Mouse (Mus musculus) lung, embryonic 16.5 days (tissue): ENCODE measurements around the gene Susd6. TPM values are rescaled to one million over a fixed set of nuclear protein-coding genes. Genes with fewer than 3 reads are reported as not detected.
A peak's percentile ranks its signal among the peaks of the same experiment; 100 is the strongest.
"Not testable (repeated sequence)": the region's sequence is repeated elsewhere in the genome, so short reads cannot be mapped to it uniquely, and the experiment has no call there.

Experiments
- ATAC-seq: fragments of 200-750 bp; cut with Nextera tagmentation; 2 replicates; pipeline ENCODE4 v1.8.0; 2017; ENCODE audit warnings: low read depth, mild to moderate bottlenecking, moderate library complexity
- H3K27ac ChIP-seq: fragments of 300-500 bp; sonication (generic); 2 replicates; pipeline ENCODE4 v1.5.1; 2014; ENCODE audit warnings: mild to moderate bottlenecking, control low read depth, low read length
- H3K27me3 ChIP-seq: fragments of 300-500 bp; sonication (generic); 2 replicates; pipeline ENCODE4 v1.6.1; 2014; ENCODE audit warnings: low read depth, low read length, mixed read lengths; ENCODE audit not compliant: control insufficient read depth, insufficient read depth
- H3K36me3 ChIP-seq: fragments of 300-500 bp; sonication (generic); 2 replicates; pipeline ENCODE4 v1.6.1; 2014; ENCODE audit warnings: low read length; ENCODE audit not compliant: control insufficient read depth, insufficient read depth
- H3K4me1 ChIP-seq: fragments of 300-500 bp; sonication (generic); replicated peaks from 2 replicates; pipeline ENCODE4 v1.6.1; 2014; ENCODE audit warnings: low read length, mixed read lengths; ENCODE audit not compliant: control insufficient read depth, insufficient read depth
- H3K4me2 ChIP-seq: fragments of 300-500 bp; sonication (generic); 2 replicates; pipeline ENCODE4 v1.6.1; 2014; ENCODE audit warnings: low read depth, low read length, control low read depth
- H3K4me3 ChIP-seq: fragments of 300-500 bp; sonication (generic); 2 replicates; pipeline ENCODE4 v1.5.1; 2014; ENCODE audit warnings: mild to moderate bottlenecking, low read length, control low read depth
- H3K9ac ChIP-seq: fragments of 300-500 bp; sonication (generic); 2 replicates; pipeline ENCODE4 v1.6.1; 2014; ENCODE audit warnings: low read length, control low read depth
- H3K9me3 ChIP-seq: fragments of 300-500 bp; sonication (generic); 2 replicates; pipeline ENCODE4 v1.6.1; 2016; ENCODE audit warnings: low read length; ENCODE audit not compliant: control insufficient read depth
- WGBS: fragments of 180-500 bp; shearing (Covaris S2); extraction: QIAGEN DNeasy Blood & Tissue Kit; methylation state at CpG from one replicate; pipeline ENCODE4 v1.1.7; 2014; 5-methylcytosine and 5-hydroxymethylcytosine counted together
- polyA plus RNA-seq: library from polyadenylated mRNA; unstranded; fragments of >200 nt; fragmentation: Nextera tagmentation; extraction: Ambion mirVana; gene quantifications from 2 replicates; pipeline ENCODE4 v1.2.1, GENCODE M21; 2015

Susd6 gene
- polyA plus RNA-seq, 1 experiment from 2014 or later = 21.9 TPM

DNA sequence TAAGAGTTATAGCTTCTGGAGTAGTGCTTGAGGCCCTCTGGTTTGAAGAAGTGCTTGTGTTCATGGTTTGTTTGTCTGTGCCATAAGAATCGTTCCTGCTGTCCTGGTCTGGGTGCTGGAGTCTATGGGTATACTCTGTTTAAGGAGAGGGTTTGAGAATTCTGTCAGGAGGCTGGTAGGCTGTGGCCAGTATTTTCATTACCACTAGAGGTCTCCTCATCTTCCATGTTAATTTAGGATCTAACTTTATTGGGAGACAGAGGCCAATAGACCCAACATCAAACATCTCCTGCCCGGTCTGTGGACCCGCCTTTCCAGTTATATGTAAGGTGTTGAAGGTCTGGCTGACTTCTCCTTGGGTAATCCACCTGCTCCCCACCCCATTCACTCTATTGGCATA, 7.4 kb upstream of the Susd6 start:
- Histone ChIP-seq H3K36me3 (no peaks in the 10 kb centered on the region), H3K9me3 (no peaks in the 10 kb centered on the region), H3K4me3 (no peak overlapping the region), H3K4me1 (no peaks in the 10 kb centered on the region), H3K27me3 (no peaks in the 10 kb centered on the region), H3K4me2 (no peak overlapping the region), H3K9ac (no peak overlapping the region), H3K27ac (no peak overlapping the region)
- 0 out of 2 replicates have a peak, but pooled peaks have one; percentile 23 for ATAC-seq
- WGBS = 39% methylated on average over 3 of the region's 3 CpGs

- no peak overlapping the region for H3K27ac ChIP-seq
- H3K9ac ChIP-seq = no peak overlapping the region
Measured at GRCm38 (mm10) chr12:80783889-80784288, 6.4 kb upstream of the Susd6 start.

GRCm38 (mm10) chr12:80785005-80785404, 5.3 kb upstream of the Susd6 start:
- no peak for ATAC-seq
- Histone ChIP-seq H3K27me3 (no peaks in the 10 kb centered on the region), H3K36me3 (no peaks in the 10 kb centered on the region), H3K9me3 (no peaks in the 10 kb centered on the region), H3K27ac (no peak overlapping the region), H3K4me3 (no peak overlapping the region), H3K4me1 (peaks cover 3% of the 10 kb centered on the region; the same call in 1 of the 2 replicates), H3K4me2 (no peak overlapping the region), H3K9ac (no peak overlapping the region)
- 82% methylated on average over 5 of the region's 5 CpGs for WGBS

More at GRCm38 (mm10) chr12:80783889-80784288, 6.4 kb upstream of the Susd6 start:
- Histone ChIP-seq H3K36me3 (no peaks in the 10 kb centered on the region), H3K9me3 (no peaks in the 10 kb centered on the region), H3K27me3 (no peaks in the 10 kb centered on the region), H3K4me3 (no peak overlapping the region), H3K4me2 (no peak overlapping the region), H3K4me1 (no peaks in the 10 kb centered on the region)
- WGBS = 100% methylated on average over 1 of the region's 1 CpGs
- no peak for ATAC-seq

DNA sequence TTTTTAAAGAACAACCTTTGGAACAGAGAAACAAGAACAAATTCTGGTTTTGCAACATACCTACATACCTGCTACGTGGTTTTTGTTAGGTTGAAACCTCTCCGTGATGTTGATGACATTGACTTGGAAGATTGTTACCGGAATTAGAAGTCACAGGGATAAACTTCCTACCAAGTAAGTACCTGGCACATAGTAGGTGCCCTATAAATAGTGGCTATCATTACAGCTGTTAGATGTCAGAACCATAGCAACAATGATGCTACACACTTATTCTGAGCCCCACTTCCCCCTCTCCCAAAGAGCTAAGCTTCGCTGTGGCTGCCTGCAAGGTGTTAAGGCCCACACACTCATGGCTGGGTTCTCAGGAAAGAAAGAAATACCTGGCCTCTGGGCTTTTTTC, 4.7 kb upstream of the Susd6 start:
- Histone ChIP-seq H3K9me3 (no peaks in the 10 kb centered on the region), H3K4me2 (no peak overlapping the region), H3K27ac (no peak overlapping the region), H3K4me3 (no peak overlapping the region), H3K27me3 (no peaks in the 10 kb centered on the region), H3K9ac (no peak overlapping the region), H3K4me1 (peaks cover 3% of the 10 kb centered on the region; the same call in 1 of the 2 replicates), H3K36me3 (no peaks in the 10 kb centered on the region)
- ATAC-seq = no peak
- 83% methylated on average over 4 of the region's 4 CpGs for WGBS

DNA sequence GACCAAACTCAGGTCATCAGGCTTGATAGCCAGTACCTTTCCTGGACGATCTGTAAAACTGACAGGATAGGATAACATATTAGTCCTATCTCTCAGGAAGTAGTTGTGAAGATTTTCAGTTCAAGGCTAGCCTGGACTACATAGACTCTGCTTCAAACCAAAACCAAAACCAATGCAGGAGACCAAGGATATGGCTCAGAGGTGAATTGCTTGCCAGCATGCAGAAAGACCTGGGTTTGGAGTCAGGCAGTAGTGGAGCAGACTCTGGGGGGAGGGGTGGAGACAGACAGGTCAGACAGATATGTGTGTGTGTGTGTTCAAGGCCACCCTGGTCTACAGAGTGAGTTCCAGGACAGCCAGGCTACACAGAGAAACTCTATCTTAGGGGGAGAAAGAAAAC, 3.7 kb upstream of the Susd6 start:
- WGBS = 56% methylated on average over 1 of the region's 1 CpGs
- Histone ChIP-seq H3K27ac (no peak overlapping the region), H3K27me3 (no peaks in the 10 kb centered on the region), H3K9me3 (no peaks in the 10 kb centered on the region), H3K4me2 (no peak overlapping the region), H3K4me3 (no peak overlapping the region), H3K36me3 (no peaks in the 10 kb centered on the region), H3K4me1 (peaks cover 3% of the 10 kb centered on the region; the same call in 1 of the 2 replicates), H3K9ac (no peak overlapping the region)
- ATAC-seq = no peak

GRCm38 (mm10) chr12:80787604-80788003, 2.7 kb upstream of the Susd6 start:
- H3K4me2 ChIP-seq = no peak overlapping the region

GRCm38 (mm10) chr12:80788188-80788587, 2.1 kb upstream of the Susd6 start:
- no peak overlapping the region for H3K4me2 ChIP-seq
- H3K9ac ChIP-seq = no peak overlapping the region
- H3K4me1 ChIP-seq = peaks cover 14% of the 10 kb centered on the region
- H3K36me3 ChIP-seq = no peaks in the 10 kb centered on the region
- H3K27ac ChIP-seq = no peak overlapping the region
- WGBS = 78% methylated on average over 3 of the region's 3 CpGs
- H3K27me3 ChIP-seq = no peaks in the 10 kb centered on the region
- no peaks in the 10 kb centered on the region for H3K9me3 ChIP-seq
- H3K4me3 ChIP-seq = no peak overlapping the region
- no peak for ATAC-seq

More at GRCm38 (mm10) chr12:80787604-80788003, 2.7 kb upstream of the Susd6 start:
- no peaks in the 10 kb centered on the region for H3K36me3 ChIP-seq
- 37% methylated on average over 11 of the region's 11 CpGs for WGBS
- H3K27me3 ChIP-seq = no peaks in the 10 kb centered on the region
- H3K27ac ChIP-seq = no peak overlapping the region
- H3K9me3 ChIP-seq = no peaks in the 10 kb centered on the region
- peaks cover 12% of the 10 kb centered on the region for H3K4me1 ChIP-seq
- no peak overlapping the region for H3K9ac ChIP-seq
- ATAC-seq = no peak
- no peak overlapping the region for H3K4me3 ChIP-seq

- ATAC-seq, H3K4me3 ChIP-seq, H3K9me3 ChIP-seq, H3K36me3 ChIP-seq, H3K4me2 ChIP-seq, H3K27me3 ChIP-seq, H3K27ac ChIP-seq, H3K9ac ChIP-seq: not testable (repeated sequence)
- WGBS = 86% methylated on average over 4 of the region's 4 CpGs
- peaks cover 14% of the 10 kb centered on the region for H3K4me1 ChIP-seq
Measured at GRCm38 (mm10) chr12:80789276-80789675, 1.0 kb upstream of the Susd6 start.

GRCm38 (mm10) chr12:80790700-80791570, 625 bp downstream of the Susd6 start:
- H3K4me1 ChIP-seq = peaks cover 18% of the 10 kb centered on the region
- WGBS = under 1% methylated on average over 74 of the region's 80 CpGs
- peak; percentile 72 for ATAC-seq

More at GRCm38 (mm10) chr12:80790700-80791570, 625 bp downstream of the Susd6 start:
- H3K27me3 ChIP-seq = no peaks in the 10 kb centered on the region
- peak overlapping the region; percentile 86 for H3K4me2 ChIP-seq
- peak overlapping the region; percentile 98 for H3K27ac ChIP-seq
- H3K9ac ChIP-seq = peak overlapping the region; percentile 96
- no peaks in the 10 kb centered on the region for H3K36me3 ChIP-seq
- H3K9me3 ChIP-seq = no peaks in the 10 kb centered on the region
- peak overlapping the region; percentile 98 for H3K4me3 ChIP-seq
